Mouse (Mus musculus): Measurements from ENCODE around the gene Nap1l1. TPM values are rescaled to one million over a fixed set of nuclear protein-coding genes. Genes with fewer than 3 reads are reported as not detected.
"Not testable (repeated sequence)": the region's sequence is repeated elsewhere in the genome, so short reads cannot be mapped to it uniquely, and the experiment has no call there.

The Nap1l1 gene
- polyA plus RNA-seq, 1 experiment, result 20.0 TPM

DNA sequence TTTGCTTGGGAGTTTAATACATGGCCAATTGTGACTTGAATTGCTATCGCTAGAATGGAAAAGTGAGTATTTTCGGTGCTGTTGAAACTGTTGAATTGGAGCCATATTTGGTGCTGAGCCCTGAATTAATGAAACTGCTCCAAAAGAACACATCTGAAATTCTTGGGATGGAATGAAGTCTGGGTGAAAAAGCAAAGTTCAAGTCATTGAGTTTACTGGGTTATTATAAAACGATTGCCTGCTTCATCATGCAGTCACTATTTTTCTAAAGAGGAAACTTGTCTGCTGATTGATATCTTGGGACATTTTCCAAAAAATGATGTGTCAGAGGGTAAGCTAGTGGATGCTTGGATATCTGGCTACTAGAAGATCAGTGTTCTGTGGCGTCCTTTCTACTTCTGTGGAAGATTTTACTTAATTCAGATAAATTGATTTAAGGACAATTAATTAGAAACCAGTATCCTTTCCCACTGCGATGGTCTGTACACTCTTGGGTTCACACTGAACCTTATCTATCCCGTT is 4.0 kb downstream of the Nap1l1 start:
- Histone ChIP-seq H3K27ac (ENCODE audit: control insufficient read depth, insufficient read depth, low read length) (no peak overlapping the region), H3K36me3 (ENCODE audit: control insufficient read depth, insufficient read depth, low read length) (peaks cover 4% of the 10 kb centered on the region), H3K27me3 (ENCODE audit: control insufficient read depth, insufficient read depth, low read length) (no peaks in the 10 kb centered on the region), H3K4me3 (ENCODE audit: control insufficient read depth, insufficient read depth, low read length) (no peak overlapping the region), H3K4me1 (replicated peaks; ENCODE audit: control insufficient read depth, insufficient read depth, low read length) (peaks cover 7% of the 10 kb centered on the region)
- no peak for DNase-seq
- WGBS, result 84% methylated on average over 6 of the region's 6 CpGs
- TF ChIP-seq POLR2A (IDR thresholded peaks at IDR 0.05; ENCODE audit: control insufficient read depth, extremely low read depth, insufficient read depth, low read length, poor library complexity), result no peak
- TF ChIP-seq CTCF (IDR thresholded peaks at IDR 0.05; ENCODE audit: borderline replicate concordance, control insufficient read depth, extremely low read depth, insufficient read depth, low read length, poor library complexity), result no peak

GRCm38 (mm10) chr10:111479599-111479998 is 6.6 kb downstream of the Nap1l1 start:
- WGBS, result 92% methylated on average over 5 of the region's 5 CpGs
- no peaks in the 10 kb centered on the region for H3K27me3 ChIP-seq (ENCODE audit: control insufficient read depth, insufficient read depth, low read length)
- no peak overlapping the region for H3K4me3 ChIP-seq (ENCODE audit: control insufficient read depth, insufficient read depth, low read length)
- no peak for DNase-seq
- TF ChIP-seq CTCF (IDR thresholded peaks at IDR 0.05; ENCODE audit: borderline replicate concordance, control insufficient read depth, extremely low read depth, insufficient read depth, low read length, poor library complexity), result no peak
- no peak for TF ChIP-seq POLR2A (IDR thresholded peaks at IDR 0.05; ENCODE audit: control insufficient read depth, extremely low read depth, insufficient read depth, low read length, poor library complexity)
- H3K36me3 ChIP-seq (ENCODE audit: control insufficient read depth, insufficient read depth, low read length), result peaks cover 6% of the 10 kb centered on the region
- H3K4me1 ChIP-seq (replicated peaks; ENCODE audit: control insufficient read depth, insufficient read depth, low read length), result no peaks in the 10 kb centered on the region
- H3K27ac ChIP-seq (ENCODE audit: control insufficient read depth, insufficient read depth, low read length), result no peak overlapping the region

GRCm38 (mm10) chr10:111482654-111483053 is 9.6 kb downstream of the Nap1l1 start:
- H3K36me3 ChIP-seq (ENCODE audit: control insufficient read depth, insufficient read depth, low read length), result peaks cover 30% of the 10 kb centered on the region
- H3K4me3 ChIP-seq (ENCODE audit: control insufficient read depth, insufficient read depth, low read length), result no peak overlapping the region
- H3K4me1 ChIP-seq (replicated peaks; ENCODE audit: control insufficient read depth, insufficient read depth, low read length), result no peaks in the 10 kb centered on the region
- no peaks in the 10 kb centered on the region for H3K27me3 ChIP-seq (ENCODE audit: control insufficient read depth, insufficient read depth, low read length)
- H3K27ac ChIP-seq (ENCODE audit: control insufficient read depth, insufficient read depth, low read length), result no peak overlapping the region
- no peak for DNase-seq
- TF ChIP-seq POLR2A (IDR thresholded peaks at IDR 0.05; ENCODE audit: control insufficient read depth, extremely low read depth, insufficient read depth, low read length, poor library complexity) (no peak), CTCF (IDR thresholded peaks at IDR 0.05; ENCODE audit: borderline replicate concordance, control insufficient read depth, extremely low read depth, insufficient read depth, low read length, poor library complexity) (no peak)
- WGBS, result 100% methylated on average over 2 of the region's 2 CpGs

DNA sequence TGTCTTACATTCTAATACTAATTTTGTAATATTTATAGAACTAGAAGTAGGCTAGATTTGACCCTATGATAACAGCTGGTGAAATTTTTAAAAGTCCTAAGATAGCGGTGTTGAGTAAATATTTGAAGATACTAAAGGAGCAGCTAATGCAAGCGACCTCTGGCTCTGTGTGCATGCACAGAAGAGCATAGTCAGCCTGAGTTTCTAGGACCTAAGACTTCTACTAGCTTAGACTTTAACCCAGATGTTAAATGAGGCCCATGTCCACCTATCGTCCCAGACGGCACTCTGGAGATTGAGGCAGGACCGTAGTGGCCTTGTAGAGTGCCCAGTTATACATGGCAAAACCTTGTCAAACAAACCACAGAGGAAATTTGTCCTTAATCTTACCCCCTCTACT is 11.1 kb downstream of the Nap1l1 start:
- Histone ChIP-seq H3K4me3 (ENCODE audit: control insufficient read depth, insufficient read depth, low read length) (no peak overlapping the region), H3K27me3 (ENCODE audit: control insufficient read depth, insufficient read depth, low read length) (no peaks in the 10 kb centered on the region), H3K4me1 (replicated peaks; ENCODE audit: control insufficient read depth, insufficient read depth, low read length) (no peaks in the 10 kb centered on the region), H3K27ac (ENCODE audit: control insufficient read depth, insufficient read depth, low read length) (no peak overlapping the region), H3K36me3 (ENCODE audit: control insufficient read depth, insufficient read depth, low read length) (peaks cover 41% of the 10 kb centered on the region)
- 94% methylated on average over 5 of the region's 5 CpGs for WGBS
- no peak for DNase-seq
- TF ChIP-seq POLR2A (IDR thresholded peaks at IDR 0.05; ENCODE audit: control insufficient read depth, extremely low read depth, insufficient read depth, low read length, poor library complexity) (no peak), CTCF (IDR thresholded peaks at IDR 0.05; ENCODE audit: borderline replicate concordance, control insufficient read depth, extremely low read depth, insufficient read depth, low read length, poor library complexity) (no peak)

DNA sequence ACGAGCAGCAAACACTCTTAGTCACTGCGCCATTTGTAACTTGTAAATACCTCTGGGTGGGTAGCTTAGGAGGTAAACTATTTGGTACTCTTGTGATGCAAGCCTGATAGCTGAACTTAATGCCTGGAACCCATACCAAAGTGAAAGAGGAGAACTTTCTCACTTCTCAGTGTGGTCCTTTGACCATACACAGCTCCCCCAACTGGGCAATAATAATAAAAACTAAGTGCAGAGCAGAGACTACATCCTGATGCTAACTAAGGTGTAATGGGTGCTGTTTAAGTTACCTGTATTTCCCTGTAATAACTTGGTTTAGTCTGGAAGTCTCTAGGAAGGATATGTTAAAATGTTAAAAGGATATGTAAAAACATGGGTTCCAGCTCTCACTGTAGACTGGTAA is 15.8 kb downstream of the Nap1l1 start:
- Histone ChIP-seq H3K36me3 (ENCODE audit: control insufficient read depth, insufficient read depth, low read length) (peaks cover 63% of the 10 kb centered on the region), H3K4me3 (ENCODE audit: control insufficient read depth, insufficient read depth, low read length) (no peak overlapping the region), H3K27ac (ENCODE audit: control insufficient read depth, insufficient read depth, low read length) (no peak overlapping the region), H3K4me1 (replicated peaks; ENCODE audit: control insufficient read depth, insufficient read depth, low read length) (no peaks in the 10 kb centered on the region), H3K27me3 (ENCODE audit: control insufficient read depth, insufficient read depth, low read length) (no peaks in the 10 kb centered on the region)
- TF ChIP-seq POLR2A (IDR thresholded peaks at IDR 0.05; ENCODE audit: control insufficient read depth, extremely low read depth, insufficient read depth, low read length, poor library complexity), result no peak
- TF ChIP-seq CTCF (IDR thresholded peaks at IDR 0.05; ENCODE audit: borderline replicate concordance, control insufficient read depth, extremely low read depth, insufficient read depth, low read length, poor library complexity), result no peak
- WGBS, result 97% methylated on average over 2 of the region's 2 CpGs
- no peak for DNase-seq

GRCm38 (mm10) chr10:111490079-111490478 is 17.1 kb downstream of the Nap1l1 start:
- not testable (repeated sequence) for H3K4me1 ChIP-seq (replicated peaks; ENCODE audit: control insufficient read depth, insufficient read depth, low read length); H3K27me3 ChIP-seq (ENCODE audit: control insufficient read depth, insufficient read depth, low read length); H3K27ac ChIP-seq (ENCODE audit: control insufficient read depth, insufficient read depth, low read length); H3K4me3 ChIP-seq (ENCODE audit: control insufficient read depth, insufficient read depth, low read length); DNase-seq
- 91% methylated on average over 4 of the region's 4 CpGs for WGBS
- H3K36me3 ChIP-seq (ENCODE audit: control insufficient read depth, insufficient read depth, low read length), result peaks cover 71% of the 10 kb centered on the region

- no peak for TF ChIP-seq POLR2A (IDR thresholded peaks at IDR 0.05; ENCODE audit: control insufficient read depth, extremely low read depth, insufficient read depth, low read length, poor library complexity)
- TF ChIP-seq CTCF (IDR thresholded peaks at IDR 0.05; ENCODE audit: borderline replicate concordance, control insufficient read depth, extremely low read depth, insufficient read depth, low read length, poor library complexity), result no peak
- Histone ChIP-seq H3K27ac (ENCODE audit: control insufficient read depth, insufficient read depth, low read length) (no peak overlapping the region), H3K36me3 (ENCODE audit: control insufficient read depth, insufficient read depth, low read length) (peaks cover 58% of the 10 kb centered on the region), H3K27me3 (ENCODE audit: control insufficient read depth, insufficient read depth, low read length) (no peaks in the 10 kb centered on the region), H3K4me1 (replicated peaks; ENCODE audit: control insufficient read depth, insufficient read depth, low read length) (no peaks in the 10 kb centered on the region), H3K4me3 (ENCODE audit: control insufficient read depth, insufficient read depth, low read length) (no peak overlapping the region)
- DNase-seq, result no peak
- WGBS, result 97% methylated on average over 7 of the region's 7 CpGs
Measured at GRCm38 (mm10) chr10:111495888-111496287, 22.9 kb downstream of the Nap1l1 start.

Measured in thymus, adult 2 months (tissue).